Mouse (Mus musculus) natural killer cell, adult 2 months (primary cell): ENCODE measurements around the gene Sec14l4.
A peak's percentile ranks its signal among the peaks of the same experiment; 100 is the strongest.

Source experiments
- DNase-seq, 2 experiments: peaks; one replicate each; pipeline ENCODE4 v3.0.0; 2022; ENCODE audit warnings: low spot score in 2 of 2

Sec14l4 gene

DNA sequence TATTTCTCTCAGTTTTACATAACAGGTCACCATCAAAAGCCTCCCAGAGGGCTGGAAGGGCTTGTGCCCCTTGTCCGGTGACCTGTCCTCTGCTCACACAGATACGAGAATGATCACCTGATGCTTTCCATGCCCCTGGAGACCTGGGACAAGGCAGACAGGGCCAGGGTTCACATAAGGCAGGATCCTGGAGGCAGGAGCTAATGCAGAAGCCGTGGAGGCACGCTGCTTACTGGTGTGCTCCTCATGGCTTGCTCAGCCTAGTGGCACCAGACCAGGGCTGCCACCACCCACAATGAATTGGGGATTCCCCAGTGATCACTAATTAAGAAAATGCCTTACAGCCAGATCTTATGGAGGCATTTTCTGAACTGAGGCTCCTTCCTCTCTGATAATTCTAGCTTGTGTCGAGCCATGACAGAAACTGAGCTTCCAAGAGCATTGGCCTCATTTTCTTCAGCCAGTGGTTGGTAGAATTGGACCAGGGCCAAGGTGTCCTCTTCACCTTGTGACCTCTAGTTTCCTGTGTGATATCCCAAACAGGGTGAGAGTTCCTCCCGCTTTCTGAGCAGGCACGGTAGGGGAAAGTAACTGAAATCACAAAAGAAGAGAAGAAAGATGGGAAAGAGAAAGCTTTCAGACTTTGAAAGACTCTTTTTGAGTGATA, 47.1 kb downstream of the Sec14l4 start:
- no peak for DNase-seq

DNA sequence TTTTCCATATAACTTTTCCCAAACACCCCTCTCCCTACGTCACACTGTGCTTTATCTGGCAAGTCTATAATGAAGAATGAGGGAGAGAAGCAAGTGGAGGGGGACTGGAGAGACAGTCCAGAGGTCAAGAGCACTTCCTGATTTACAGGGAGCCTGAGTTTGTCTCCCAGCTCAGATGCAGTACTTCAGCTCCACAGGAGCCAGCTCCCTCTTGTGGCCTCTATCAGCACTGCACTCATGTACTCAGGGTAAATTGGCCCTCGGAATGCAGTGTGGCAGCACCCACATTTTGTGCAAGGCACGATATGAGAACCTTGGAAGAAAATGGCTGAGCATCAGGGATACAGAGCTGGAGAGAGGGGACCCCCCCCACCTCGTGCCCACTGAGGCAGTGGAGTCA, 49.0 kb downstream of the Sec14l4 start:
- DNase-seq = peak; percentile 15 to 24

- peak; percentile 39 to 44 for DNase-seq
Measured at GRCm38 (mm10) chr11:4083316-4084078, 52.2 kb downstream of the Sec14l4 start.

GRCm38 (mm10) chr11:4086246-4086645, 55.0 kb downstream of the Sec14l4 start:
- no peak for DNase-seq

DNA sequence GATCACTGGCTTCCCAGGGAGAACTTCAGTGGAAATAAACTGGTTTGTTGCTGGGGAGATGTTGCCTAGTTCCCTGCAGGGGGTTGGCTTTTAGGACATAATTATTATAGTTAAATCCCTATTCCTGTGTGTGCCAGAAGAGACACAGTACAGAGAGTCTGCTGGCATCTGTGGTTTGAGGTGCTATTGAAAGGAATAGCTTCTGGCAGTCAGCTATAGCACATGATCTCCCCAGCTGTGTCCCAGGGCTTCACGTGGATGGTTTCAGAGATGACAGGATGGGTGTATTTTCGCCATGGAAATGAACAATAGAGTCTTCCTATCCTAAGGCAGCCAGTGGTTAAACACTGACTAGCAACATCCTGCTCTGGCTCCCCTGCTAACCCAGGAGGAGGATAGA, 56.0 kb downstream of the Sec14l4 start:
- no peak for DNase-seq

DNA sequence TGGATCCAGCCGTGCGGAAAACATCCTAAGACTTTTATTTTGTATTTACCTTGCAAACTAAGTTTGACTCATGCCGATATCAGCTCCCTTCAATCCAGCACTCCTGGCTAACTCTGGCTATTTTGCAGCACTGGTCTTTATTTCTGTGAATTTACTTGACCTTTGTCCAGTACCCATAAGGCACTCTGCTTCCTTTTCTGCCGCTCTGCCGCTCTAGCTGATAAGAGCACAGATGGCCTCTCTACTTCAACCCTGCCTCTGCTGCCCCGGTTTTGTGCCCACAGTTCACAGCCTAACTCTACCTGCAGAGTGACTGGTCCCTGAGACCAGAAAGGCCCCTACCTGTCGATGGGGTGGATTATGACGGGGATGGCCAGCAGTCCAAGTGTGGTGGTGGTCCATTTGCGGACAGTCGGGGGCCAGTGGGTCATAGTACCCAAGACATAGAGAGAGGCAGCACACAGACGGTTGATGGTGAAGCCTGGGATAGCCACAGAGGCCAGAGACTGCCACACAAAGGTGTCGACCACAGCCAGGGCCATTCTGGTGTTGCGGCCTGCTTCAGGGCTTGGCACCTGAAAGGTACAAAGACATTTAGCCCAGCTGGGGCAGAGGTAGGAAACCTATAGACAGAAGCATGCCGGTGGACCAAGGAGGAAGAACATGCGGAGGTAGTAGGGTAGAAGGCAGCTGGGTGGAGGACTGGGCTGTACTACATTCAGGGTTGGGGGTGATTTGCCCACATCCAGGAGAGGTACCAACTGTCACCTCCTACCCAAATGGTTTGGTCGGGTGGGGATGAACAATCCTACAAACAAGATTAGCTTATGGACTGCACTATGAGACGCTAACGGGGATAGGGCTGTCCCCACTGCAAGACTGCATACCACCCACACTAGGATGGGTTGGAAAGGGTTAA, 62.5 kb downstream of the Sec14l4 start:
- no peak for DNase-seq

DNA sequence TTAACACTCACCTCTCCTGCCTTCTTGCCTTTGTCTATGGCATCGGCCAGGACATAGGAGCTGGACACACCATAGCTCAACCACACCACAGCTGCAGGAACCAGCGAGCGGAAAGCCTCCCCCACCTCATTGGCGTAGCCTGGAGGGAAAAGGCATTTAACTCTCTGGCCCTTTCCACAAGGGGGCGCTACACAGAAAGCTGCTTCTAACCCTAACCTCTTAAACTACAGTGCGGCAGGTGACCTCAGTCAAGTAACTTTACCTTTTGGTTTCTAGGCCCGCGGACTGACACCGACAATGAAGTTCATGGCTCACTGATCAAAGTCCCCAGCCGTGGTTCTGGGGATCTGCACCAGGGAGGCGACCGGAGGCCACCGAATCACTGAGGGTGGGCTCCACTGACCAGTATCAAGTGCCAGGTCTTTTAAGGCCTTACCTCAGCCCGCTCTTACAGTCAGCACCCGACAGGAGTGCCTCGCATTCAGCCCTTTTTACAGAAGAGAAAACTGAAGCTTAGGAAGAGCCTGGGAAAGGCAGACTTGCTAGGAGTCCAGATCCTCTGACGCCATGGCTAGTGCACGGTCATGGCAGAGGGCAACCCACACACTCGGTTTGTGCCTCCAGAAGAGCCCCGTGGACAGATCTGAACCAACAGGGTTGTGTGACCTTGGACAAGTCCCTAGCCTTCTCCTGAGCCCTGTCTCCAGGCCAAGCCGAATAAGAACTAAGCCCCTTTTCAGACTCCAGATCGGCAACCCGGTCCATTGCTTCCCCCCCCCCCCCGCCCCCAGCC, 63.3 kb downstream of the Sec14l4 start:
- DNase-seq = peak; percentile 65 to 82

DNA sequence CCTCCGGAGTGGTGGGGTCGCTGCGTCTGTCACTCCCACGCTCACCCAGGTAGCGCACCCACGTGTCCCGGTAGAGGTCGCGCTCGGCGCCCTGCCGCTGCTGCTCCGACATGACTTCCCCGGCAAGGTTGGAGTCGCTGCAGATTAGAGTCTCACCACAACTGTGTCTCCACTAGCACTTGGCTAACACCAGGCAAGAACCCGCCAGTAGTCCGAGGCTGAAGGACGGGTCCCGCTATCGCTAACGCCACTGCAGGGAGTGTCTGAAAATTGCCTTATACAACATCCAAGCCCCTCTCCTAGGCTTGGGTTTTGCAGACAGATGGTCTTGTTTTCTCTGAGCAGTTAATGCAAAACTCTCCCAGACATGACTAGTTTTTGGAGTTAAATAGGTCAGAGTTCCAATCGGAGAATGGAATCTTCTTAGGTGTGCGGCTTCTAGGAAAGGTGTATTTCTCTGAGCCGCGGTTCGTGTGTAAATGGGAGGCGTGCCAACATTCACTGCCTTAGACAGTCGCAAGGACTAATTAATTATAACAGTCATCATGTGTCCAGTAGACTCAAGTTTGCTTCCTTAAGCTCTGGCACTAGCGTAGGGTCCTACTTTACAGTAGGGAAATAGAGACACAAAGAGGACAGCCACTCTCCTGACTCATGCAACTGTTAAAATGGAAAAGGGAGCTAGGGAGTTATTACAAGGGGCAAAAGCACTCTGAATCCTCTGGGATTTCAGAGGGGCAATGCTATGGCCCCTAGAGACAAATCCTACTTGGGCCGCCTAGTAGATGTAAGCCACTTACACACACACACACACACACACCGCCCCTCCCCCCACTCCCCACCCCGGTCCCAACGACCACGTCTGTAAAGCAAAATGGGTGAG, 64.2 kb downstream of the Sec14l4 start, which contains the start of gene Mtfp1:
Mtfp1 (minus strand) TSS at position 275 of the 883 bp plus-strand sequence.
- DNase-seq = peak; percentile 31 to 46

DNA sequence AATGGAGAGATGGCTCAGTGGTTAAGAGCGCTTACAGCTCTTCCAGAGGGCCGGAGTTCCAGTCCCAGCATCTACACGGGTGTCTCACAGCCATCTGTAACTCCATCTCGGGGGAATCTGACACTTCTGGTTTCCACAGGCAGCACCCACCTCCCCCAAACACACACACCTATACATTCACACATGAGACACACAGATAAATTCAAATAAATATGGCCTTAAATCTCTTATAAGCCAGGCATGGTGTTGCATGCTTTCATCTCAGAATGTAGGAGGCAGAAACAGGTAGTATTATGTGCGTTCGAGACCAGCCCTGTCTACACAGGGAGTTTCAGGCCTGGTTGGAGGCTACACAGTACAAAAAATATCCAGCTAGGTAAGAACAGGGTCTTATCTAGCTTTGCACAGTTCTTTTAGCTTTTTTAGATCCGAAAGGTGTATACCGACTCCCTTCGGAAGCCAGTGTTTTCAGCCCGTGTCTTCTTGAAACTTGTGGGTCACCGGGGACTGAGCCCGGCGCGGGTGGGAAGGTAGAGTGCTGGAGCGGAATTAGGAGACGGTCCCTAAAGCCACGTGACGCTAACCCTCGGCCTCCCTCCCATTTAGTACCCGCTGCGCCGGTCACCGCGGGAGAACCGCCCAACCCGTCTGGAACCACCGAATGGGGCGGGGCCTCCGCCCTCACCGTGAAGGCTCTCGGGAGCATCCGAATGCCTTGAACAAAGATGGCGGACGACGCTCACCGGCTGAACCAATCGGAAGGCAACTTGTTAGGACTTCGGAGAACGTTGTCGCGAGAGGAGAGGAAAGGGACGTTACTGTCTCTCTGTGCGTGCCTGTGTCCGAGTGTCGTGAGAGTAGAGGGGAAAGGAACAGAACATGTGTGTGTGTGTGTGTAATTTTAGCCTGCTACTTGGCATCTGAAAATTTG, 65.1 kb downstream of the Sec14l4 start:
- peak; percentile 93 to 95 for DNase-seq

GRCm38 (mm10) chr11:4097091-4097621, 65.9 kb downstream of the Sec14l4 start:
- no peak for DNase-seq
